Mouse (Mus musculus): ENCODE data around the gene Wdr25. TPM values are rescaled to one million over a fixed set of nuclear protein-coding genes. Genes with fewer than 3 reads are reported as not detected.

The Wdr25 gene
- 10 to 100 TPM in 1 of 2 experiments, 1 to 10 TPM in 1; 5.6 to 10.3 TPM for total RNA-seq (2023)

GRCm38 (mm10) chr12:108892989-108893714 is at the start of gene Wdr25:
TSS of gene Wdr25 (plus strand) at chr12:108893631.

GRCm38 (mm10) chr12:108893715-108894431 is 442 bp downstream of the Wdr25 start, which contains the start of gene Wars:
TSS of gene Wars (minus strand) at chr12:108894174.

DNA sequence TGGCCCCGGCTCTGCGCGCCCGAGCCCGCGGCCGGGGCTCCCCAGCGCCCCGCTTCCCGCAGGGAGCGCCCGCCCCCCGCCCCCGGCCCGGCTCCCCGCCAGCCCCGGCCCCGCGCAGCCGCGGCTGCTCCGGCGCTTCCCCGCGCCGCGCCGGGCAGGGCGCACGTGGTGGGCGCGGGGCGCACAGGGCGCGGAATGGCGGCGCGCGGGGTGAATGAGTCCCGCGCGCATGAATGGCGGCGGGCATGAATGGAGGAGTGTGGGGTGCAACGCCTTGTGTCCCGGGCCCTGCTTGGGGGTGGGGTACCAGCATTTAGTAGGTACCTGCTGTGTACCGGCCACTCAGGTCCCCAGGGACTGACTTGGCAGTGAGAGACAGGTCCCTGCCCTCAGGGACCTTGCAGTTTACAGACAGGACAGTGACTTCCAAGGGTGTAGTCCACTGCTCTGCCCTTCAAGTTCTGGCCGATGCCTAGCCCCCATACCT is 174.8 kb downstream of the Wdr25 start, which contains the start of gene Begain:
Begain (minus strand) TSS at position 51 of the 487 bp plus-strand sequence.

Other genes starting within 250 kb of the Wdr25 start
- not detected for gene Degs2, start 191.3 kb upstream of the Wdr25 start, total RNA-seq (2023)
- gene Yy1, start 100.7 kb upstream of the Wdr25 start, total RNA-seq (2023), result 10 to 100 TPM; 72.0 to 74.7 TPM
- 1 to 10 TPM; 1.1 to 3.2 TPM for gene Slc25a29, start 57.7 kb upstream of the Wdr25 start, total RNA-seq (2023)
- gene Slc25a47, start 57.6 kb upstream of the Wdr25 start, total RNA-seq (2023), result 1 to 10 TPM; 1.7 to 2.7 TPM
- gene Wars, start 543 bp downstream of the Wdr25 start, total RNA-seq (2023), result 10 to 100 TPM; 35.0 to 43.8 TPM
- gene Begain, start 174.6 kb downstream of the Wdr25 start, total RNA-seq (2023), result under 1 TPM in 1 of 2 experiments, not detected in 1; 0.13 TPM

Data from monocyte, adult 59 days (primary cell).